Mouse (Mus musculus) B cell, adult 2 months (primary cell): ENCODE measurements around the gene Rplp0.
A peak's percentile ranks its signal among the peaks of the same experiment; 100 is the strongest.

Source experiments
- DNase-seq, 2 experiments: peaks; one replicate each; pipeline ENCODE4 v3.0.0; 2022

The Rplp0 gene

GRCm38 (mm10) chr5:115528128-115528527 lies 31.1 kb upstream of the Rplp0 start:
- no peak for DNase-seq

- no peak for DNase-seq
Measured at GRCm38 (mm10) chr5:115529364-115529741, 29.9 kb upstream of the Rplp0 start.

- DNase-seq, result no peak
Measured at GRCm38 (mm10) chr5:115529742-115530446, 29.4 kb upstream of the Rplp0 start.

- no peak for DNase-seq
Measured at GRCm38 (mm10) chr5:115530447-115530809, 28.8 kb upstream of the Rplp0 start.

GRCm38 (mm10) chr5:115531671-115532270 lies 27.5 kb upstream of the Rplp0 start:
- no peak for DNase-seq

GRCm38 (mm10) chr5:115534290-115534731 lies 25.0 kb upstream of the Rplp0 start:
- no peak for DNase-seq

GRCm38 (mm10) chr5:115534856-115535255 lies 24.4 kb upstream of the Rplp0 start:
- DNase-seq, result peak; percentile 35 to 41

- DNase-seq, result peak; percentile 32 to 43
Measured at GRCm38 (mm10) chr5:115535635-115536034, 23.6 kb upstream of the Rplp0 start.

- DNase-seq, result no peak
Measured at GRCm38 (mm10) chr5:115538017-115538692, 21.1 kb upstream of the Rplp0 start.

- peak; percentile 93 to 95 for DNase-seq
Measured at GRCm38 (mm10) chr5:115538693-115539043, 20.6 kb upstream of the Rplp0 start.

- DNase-seq, result no peak
Measured at GRCm38 (mm10) chr5:115542635-115543384, 16.5 kb upstream of the Rplp0 start.

GRCm38 (mm10) chr5:115543509-115544253 lies 15.6 kb upstream of the Rplp0 start:
- DNase-seq, result no peak

- no peak for DNase-seq
Measured at GRCm38 (mm10) chr5:115544655-115545185, 14.5 kb upstream of the Rplp0 start.

- DNase-seq, result no peak
Measured at GRCm38 (mm10) chr5:115545636-115546035, 13.6 kb upstream of the Rplp0 start.

- no peak for DNase-seq
Measured at GRCm38 (mm10) chr5:115546536-115546935, 12.7 kb upstream of the Rplp0 start.

GRCm38 (mm10) chr5:115547014-115547413 lies 12.3 kb upstream of the Rplp0 start:
- no peak for DNase-seq

GRCm38 (mm10) chr5:115547421-115547820 lies 11.8 kb upstream of the Rplp0 start:
- no peak for DNase-seq

- DNase-seq, result no peak
Measured at GRCm38 (mm10) chr5:115548501-115549285, 10.6 kb upstream of the Rplp0 start.

- DNase-seq, result no peak
Measured at GRCm38 (mm10) chr5:115550482-115551005, 8.7 kb upstream of the Rplp0 start.

- DNase-seq, result no peak
Measured at GRCm38 (mm10) chr5:115551386-115551785, 7.9 kb upstream of the Rplp0 start.

- DNase-seq, result no peak
Measured at GRCm38 (mm10) chr5:115551799-115552198, 7.5 kb upstream of the Rplp0 start.
